Mouse (Mus musculus): ENCODE measurements around the gene Lrfn3. TPM values are rescaled to one million over a fixed set of nuclear protein-coding genes. Genes with fewer than 3 reads are reported as not detected.
A peak's percentile ranks its signal among the peaks of the same experiment; 100 is the strongest.

Lrfn3 gene
- total RNA-seq (2021), result 1 to 10 TPM; 1.3 to 1.4 TPM

DNA sequence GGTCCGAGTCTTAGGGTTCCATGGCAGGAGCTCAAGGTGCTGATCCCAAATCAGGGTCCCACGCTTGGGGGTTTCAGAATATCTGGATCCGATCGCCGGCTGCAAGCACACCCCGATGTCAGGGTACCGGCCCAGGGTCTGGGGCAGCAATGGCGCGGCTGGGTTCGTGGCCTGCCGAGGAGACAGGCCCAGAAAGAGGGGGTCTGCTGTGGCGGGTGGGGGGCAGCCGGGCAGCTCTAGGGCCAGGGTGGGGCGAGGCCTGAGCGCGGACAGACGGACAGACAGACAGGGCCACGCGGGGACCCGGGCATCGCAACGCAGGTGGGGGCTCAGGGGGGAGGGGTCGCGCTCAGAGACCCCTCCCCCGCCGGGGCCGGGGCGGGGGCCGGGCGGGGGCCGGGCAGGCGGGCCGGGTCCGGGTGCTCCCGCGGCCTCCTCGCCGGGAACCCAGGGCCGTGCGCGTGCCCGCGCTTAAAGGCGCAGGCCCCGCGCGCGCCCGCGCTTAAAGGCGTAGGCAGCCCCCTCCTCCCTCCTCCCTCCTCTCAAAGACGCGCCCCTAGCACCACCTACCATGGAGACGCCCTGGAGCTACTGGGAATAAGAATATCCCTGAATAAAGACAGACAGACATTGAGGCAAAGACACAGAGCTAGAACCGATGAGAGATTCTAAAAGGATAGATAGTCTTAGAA lies at the start of gene Lrfn3:
Gene Lrfn3 (minus strand): TSS at position 121 of the 692 bp plus-strand sequence.
- intact Hi-C loops (cut with DNase I), result no loop called here
- DNase-seq, result peak in 1 of 2 experiments; percentile 22

- DNase-seq, result no peak
- intact Hi-C loops (cut with DNase I), result no loop called here
These were observed 48.5 kb upstream of the Lrfn3 start for GRCm38 (mm10) chr7:30411023-30411422.

GRCm38 (mm10) chr7:30409789-30410188 lies 47.2 kb upstream of the Lrfn3 start:
- intact Hi-C loops (cut with DNase I), result no loop called here
- no peak for DNase-seq

- DNase-seq, result no peak
- intact Hi-C loops (cut with DNase I), result no loop called here
These were observed 46.1 kb upstream of the Lrfn3 start for GRCm38 (mm10) chr7:30408639-30409038.

- DNase-seq, result no peak
- intact Hi-C loops (cut with DNase I), result no loop called here
These were observed 39.8 kb upstream of the Lrfn3 start for GRCm38 (mm10) chr7:30402343-30402742.

- no peak for DNase-seq
- intact Hi-C loops (cut with DNase I), result no loop called here
These were observed 37.1 kb upstream of the Lrfn3 start for GRCm38 (mm10) chr7:30399671-30400070.

- no peak for DNase-seq
- intact Hi-C loops (cut with DNase I), result no loop called here
These were observed 32.3 kb upstream of the Lrfn3 start for GRCm38 (mm10) chr7:30394871-30395270.

- intact Hi-C loops (cut with DNase I), result no loop called here
- peak in 1 of 2 experiments; percentile 38 for DNase-seq
These were observed 31.8 kb upstream of the Lrfn3 start for GRCm38 (mm10) chr7:30394379-30394778.

GRCm38 (mm10) chr7:30393631-30394030 lies 31.1 kb upstream of the Lrfn3 start:
- no peak for DNase-seq
- intact Hi-C loops (cut with DNase I), result no loop called here

GRCm38 (mm10) chr7:30392746-30393520 lies 30.4 kb upstream of the Lrfn3 start:
- intact Hi-C loops (cut with DNase I), result no loop called here
- DNase-seq, result no peak

- intact Hi-C loops (cut with DNase I), result no loop called here
- DNase-seq, result no peak
These were observed 21.5 kb upstream of the Lrfn3 start for GRCm38 (mm10) chr7:30384106-30384505.

- no peak for DNase-seq
- intact Hi-C loops (cut with DNase I), result no loop called here
These were observed 17.5 kb upstream of the Lrfn3 start for GRCm38 (mm10) chr7:30380061-30380460.

GRCm38 (mm10) chr7:30373501-30373962 lies 11.0 kb upstream of the Lrfn3 start:
- peak; percentile 83 to 84 for DNase-seq

GRCm38 (mm10) chr7:30367466-30367865 lies 4.9 kb upstream of the Lrfn3 start:
- intact Hi-C loops (cut with DNase I), result no loop called here

More at GRCm38 (mm10) chr7:30373501-30373962, 11.0 kb upstream of the Lrfn3 start:
- intact Hi-C loops (cut with DNase I), result loop anchor here (1.0 to 2.0 kb wide), 3 partner anchors 59 to 119 kb away; partner anchors contain the start of gene Prodh2

GRCm38 (mm10) chr7:30363344-30363738 lies 769 bp upstream of the Lrfn3 start:
- intact Hi-C loops (cut with DNase I), result no loop called here
- no peak for DNase-seq

More at GRCm38 (mm10) chr7:30367466-30367865, 4.9 kb upstream of the Lrfn3 start:
- DNase-seq, result no peak

DNA sequence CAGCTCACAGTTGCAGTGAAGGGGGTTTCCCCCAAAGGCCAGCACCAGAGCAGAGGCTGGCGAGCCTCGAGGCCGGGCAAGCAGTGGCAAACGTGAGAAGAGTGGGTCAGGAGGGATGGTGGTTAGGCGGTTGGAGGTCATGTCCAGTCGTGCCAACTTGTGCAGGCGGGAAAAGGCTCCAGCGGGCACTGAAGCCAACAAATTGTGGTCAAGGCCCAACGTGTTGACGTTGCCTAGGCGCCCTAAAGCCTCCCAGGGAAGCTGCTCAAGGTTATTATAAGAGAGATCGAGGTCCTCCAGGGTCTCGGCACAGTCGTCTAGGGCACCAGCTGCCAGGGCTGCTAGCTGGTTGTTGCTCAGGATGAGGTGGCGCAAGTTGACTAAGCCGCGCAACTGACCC lies 2.5 kb downstream of the Lrfn3 start:
- intact Hi-C loops (cut with DNase I), result no loop called here

GRCm38 (mm10) chr7:30359276-30359865 lies 3.2 kb downstream of the Lrfn3 start:
- intact Hi-C loops (cut with DNase I), result no loop called here
- DNase-seq, result no peak

More for the DNA sequence above, 2.5 kb downstream of the Lrfn3 start:
- DNase-seq, result no peak

- intact Hi-C loops (cut with DNase I), result no loop called here
- DNase-seq, result no peak
These were observed 4.0 kb downstream of the Lrfn3 start for GRCm38 (mm10) chr7:30358378-30359186.

GRCm38 (mm10) chr7:30354059-30354458 lies 8.5 kb downstream of the Lrfn3 start:
- intact Hi-C loops (cut with DNase I), result no loop called here
- DNase-seq, result no peak

GRCm38 (mm10) chr7:30353279-30353822 lies 9.2 kb downstream of the Lrfn3 start:
- peak; percentile 58 to 78 for DNase-seq
- intact Hi-C loops (cut with DNase I), result no loop called here

All from heart, postnatal 36 days (tissue).